Mouse (Mus musculus) CD4-positive naive resting alpha-beta T cell, adult 76 days (primary cell): ENCODE results near the gene Ccdc171. TPM values are rescaled to one million over a fixed set of nuclear protein-coding genes. Genes with fewer than 3 reads are reported as not detected.

Experiments
- total RNA-seq: library from RNA; stranded (reverse); gene quantifications from one replicate; pipeline ENCODE4 v1.2.4, GENCODE M21; 2023

Gene Ccdc171
- 7.0 TPM for total RNA-seq

DNA sequence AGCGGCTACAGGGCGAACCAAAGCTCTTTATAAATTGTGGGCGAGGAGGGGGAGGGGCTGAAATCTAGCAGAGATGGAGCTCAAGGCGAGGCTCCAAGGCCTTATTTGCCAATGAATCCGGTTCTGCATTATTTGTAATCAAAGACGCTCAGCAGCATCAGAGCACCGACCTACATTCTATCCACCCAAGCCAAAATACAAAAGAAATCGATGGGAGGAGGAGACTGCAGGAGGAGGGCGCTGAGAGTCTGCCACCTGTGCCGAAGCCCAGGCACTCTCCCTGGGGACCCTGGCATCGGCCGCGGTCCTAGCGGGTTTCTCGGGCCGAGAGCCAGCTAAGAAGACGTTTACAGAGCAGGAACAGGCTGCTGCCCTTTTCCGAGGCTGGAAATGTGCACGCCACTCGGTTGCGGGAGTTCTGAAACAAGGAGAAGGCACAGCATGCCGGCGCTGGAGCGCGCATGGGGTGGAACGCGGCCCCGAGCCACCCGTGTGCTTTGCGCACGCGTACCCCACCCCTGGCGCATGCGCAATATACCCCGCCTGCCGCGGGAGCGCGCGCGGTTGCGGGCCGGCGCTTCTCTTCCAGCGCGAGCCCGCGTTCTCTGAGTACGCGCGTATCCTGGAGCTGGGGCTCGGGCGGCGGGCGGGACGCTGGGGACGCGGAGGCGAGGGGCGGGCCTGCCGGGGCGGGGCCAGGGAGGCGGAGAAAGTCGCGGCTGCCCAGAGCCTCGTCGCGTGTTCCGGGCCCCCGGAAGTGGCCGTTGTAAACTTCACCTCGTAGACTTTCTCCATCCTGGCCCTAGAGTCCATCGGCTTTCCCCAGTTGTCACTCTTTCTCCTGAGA, at the start of gene Ccdc171:
Gene Ccdc171, plus strand, starts transcription at position 703 of the 847 bp plus-strand sequence.

DNA sequence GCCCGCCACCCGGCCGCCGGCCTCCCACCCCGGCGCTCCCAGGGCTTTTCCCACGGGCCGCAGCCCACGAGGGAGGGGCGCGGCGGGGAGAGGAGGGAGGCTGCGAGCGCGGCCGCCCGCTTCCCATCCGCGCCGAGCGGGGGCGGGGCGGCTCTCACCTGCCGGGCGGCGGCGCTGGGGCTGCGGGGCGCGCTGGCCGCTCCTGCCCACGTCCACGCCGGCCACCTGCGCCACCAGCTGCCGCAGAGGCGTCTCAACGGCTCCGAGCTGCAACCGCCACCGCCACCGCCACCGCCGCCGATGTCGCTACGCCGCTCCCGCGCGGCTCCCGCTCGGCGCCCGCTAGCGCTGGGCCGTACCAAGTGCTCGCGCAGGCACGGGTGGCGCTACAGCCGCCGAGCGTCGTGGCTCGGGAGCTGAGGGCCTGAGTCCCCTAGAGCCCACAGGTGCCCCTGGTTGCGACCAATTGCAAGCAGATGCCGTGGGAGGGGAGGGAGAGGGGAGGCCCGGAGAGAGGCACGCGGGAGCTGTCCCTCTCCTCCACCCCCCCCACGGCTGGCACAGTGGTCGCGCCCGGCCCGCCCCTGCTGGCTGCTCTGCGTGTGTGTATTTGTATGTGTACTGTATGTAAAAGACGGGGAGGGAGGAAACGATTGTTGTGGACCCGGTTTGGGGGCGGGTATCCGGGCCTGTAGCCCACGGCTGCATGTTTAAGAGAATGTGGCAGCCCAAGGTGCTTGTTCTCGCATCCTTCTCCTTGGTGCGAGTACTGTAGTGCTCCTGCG, 39.0 kb upstream of the Ccdc171 start, which contains the start of gene Psip1:
Gene Psip1, minus strand, starts transcription at position 343 of the 785 bp plus-strand sequence.

Other genes with a start within 250 kb of the Ccdc171 start
- 53.9 TPM for gene Ttc39b, start 201.3 kb upstream of the Ccdc171 start, total RNA-seq
- 31.7 TPM for gene Snapc3, start 107.8 kb upstream of the Ccdc171 start, total RNA-seq
- gene Psip1, start 39.1 kb upstream of the Ccdc171 start, total RNA-seq: 132 TPM